Mouse (Mus musculus): ENCODE data around the gene Chodl.

Gene Chodl

GRCm38 (mm10) chr16:78930382-78931286 lies at the start of gene Chodl:
Gene Chodl (plus strand): TSS chr16:78930948.
- in situ Hi-C loops (cut with MboI; ENCODE audit: low sequenced_read_pairs): no loop called here

GRCm38 (mm10) chr16:78922644-78923043 lies 8.1 kb upstream of the Chodl start:
- in situ Hi-C loops (cut with MboI; ENCODE audit: low sequenced_read_pairs): no loop called here

- in situ Hi-C loops (cut with MboI; ENCODE audit: low sequenced_read_pairs): no loop called here
Measured at GRCm38 (mm10) chr16:78931287-78932025, 708 bp downstream of the Chodl start.

- in situ Hi-C loops (cut with MboI; ENCODE audit: low sequenced_read_pairs): no loop called here
Measured at GRCm38 (mm10) chr16:78934298-78934697, 3.5 kb downstream of the Chodl start.

GRCm38 (mm10) chr16:78937755-78938154 lies 7.0 kb downstream of the Chodl start:
- in situ Hi-C loops (cut with MboI; ENCODE audit: low sequenced_read_pairs): no loop called here

- in situ Hi-C loops (cut with MboI; ENCODE audit: low sequenced_read_pairs): no loop called here
Measured at GRCm38 (mm10) chr16:78950359-78950758, 19.6 kb downstream of the Chodl start.

GRCm38 (mm10) chr16:78957434-78957833 lies 26.7 kb downstream of the Chodl start:
- in situ Hi-C loops (cut with MboI; ENCODE audit: low sequenced_read_pairs): no loop called here

GRCm38 (mm10) chr16:78969091-78969731 lies 38.5 kb downstream of the Chodl start:
- in situ Hi-C loops (cut with MboI; ENCODE audit: low sequenced_read_pairs): no loop called here

GRCm38 (mm10) chr16:78974099-78974498 lies 43.4 kb downstream of the Chodl start:
- in situ Hi-C loops (cut with MboI; ENCODE audit: low sequenced_read_pairs): no loop called here

- in situ Hi-C loops (cut with MboI; ENCODE audit: low sequenced_read_pairs): no loop called here
Measured at GRCm38 (mm10) chr16:78976384-78976783, 45.6 kb downstream of the Chodl start.

Measured in CH12F3 (cell line).